Mouse (Mus musculus): ENCODE data around the gene Prkcb. TPM values are rescaled to one million over a fixed set of nuclear protein-coding genes. Genes with fewer than 3 reads are reported as not detected.

Gene Prkcb
- polyA plus RNA-seq, 1 experiment from 2014 or later: 8.8 TPM

- H3K4me2 ChIP-seq (ENCODE audit: low read depth, low read length): no peak overlapping the region
- no peak overlapping the region for H3K9ac ChIP-seq (ENCODE audit: low read depth, low read length)
- no peaks in the 10 kb centered on the region for H3K27me3 ChIP-seq (replicated peaks; ENCODE audit: control insufficient read depth, insufficient read depth, low read length)
- H3K36me3 ChIP-seq (ENCODE audit: control insufficient read depth, insufficient read depth, low read length): no peaks in the 10 kb centered on the region
- WGBS: 48% methylated on average over 7 of the region's 7 CpGs
- H3K27ac ChIP-seq (replicated peaks; ENCODE audit: low read depth, low read length): no peak overlapping the region
- H3K4me1 ChIP-seq (ENCODE audit: control insufficient read depth, insufficient read depth, low read length): no peaks in the 10 kb centered on the region
- no peak for ATAC-seq (ENCODE audit: low read depth)
- no peaks in the 10 kb centered on the region for H3K9me3 ChIP-seq (ENCODE audit: control insufficient read depth, low read length)
- no peak for DNase-seq (ENCODE audit: low spot score)
- no peak overlapping the region for H3K4me3 ChIP-seq (ENCODE audit: low read depth, low read length)
These were observed 221.4 kb downstream of the Prkcb start for GRCm38 (mm10) chr7:122509903-122510302.

GRCm38 (mm10) chr7:122512430-122512966 is 223.9 kb downstream of the Prkcb start:
- Histone ChIP-seq H3K4me1 (ENCODE audit: control insufficient read depth, insufficient read depth, low read length) (no peaks in the 10 kb centered on the region), H3K36me3 (ENCODE audit: control insufficient read depth, insufficient read depth, low read length) (no peaks in the 10 kb centered on the region), H3K9ac (ENCODE audit: low read depth, low read length) (no peak overlapping the region), H3K4me3 (ENCODE audit: low read depth, low read length) (no peak overlapping the region), H3K9me3 (ENCODE audit: control insufficient read depth, low read length) (no peaks in the 10 kb centered on the region), H3K27ac (replicated peaks; ENCODE audit: low read depth, low read length) (no peak overlapping the region), H3K4me2 (ENCODE audit: low read depth, low read length) (no peak overlapping the region), H3K27me3 (replicated peaks; ENCODE audit: control insufficient read depth, insufficient read depth, low read length) (no peaks in the 10 kb centered on the region)
- 66% methylated on average over 13 of the region's 13 CpGs for WGBS
- DNase-seq (ENCODE audit: low spot score): peak; percentile 77
- 0 out of 2 replicates have a peak, but pooled peaks have one; percentile 26 for ATAC-seq (ENCODE audit: low read depth)

GRCm38 (mm10) chr7:122520850-122521638 is 232.5 kb downstream of the Prkcb start:
- DNase-seq (ENCODE audit: low spot score): no peak
- Histone ChIP-seq H3K9me3 (ENCODE audit: control insufficient read depth, low read length) (no peaks in the 10 kb centered on the region), H3K27ac (replicated peaks; ENCODE audit: low read depth, low read length) (no peak overlapping the region), H3K4me3 (ENCODE audit: low read depth, low read length) (no peak overlapping the region), H3K4me2 (ENCODE audit: low read depth, low read length) (no peak overlapping the region), H3K9ac (ENCODE audit: low read depth, low read length) (no peak overlapping the region), H3K27me3 (replicated peaks; ENCODE audit: control insufficient read depth, insufficient read depth, low read length) (no peaks in the 10 kb centered on the region), H3K36me3 (ENCODE audit: control insufficient read depth, insufficient read depth, low read length) (no peaks in the 10 kb centered on the region), H3K4me1 (ENCODE audit: control insufficient read depth, insufficient read depth, low read length) (no peaks in the 10 kb centered on the region)
- WGBS: 48% methylated on average over 7 of the region's 7 CpGs
- ATAC-seq (ENCODE audit: low read depth): no peak

- no peaks in the 10 kb centered on the region for H3K27me3 ChIP-seq (replicated peaks; ENCODE audit: control insufficient read depth, insufficient read depth, low read length)
- H3K9ac ChIP-seq (ENCODE audit: low read depth, low read length): no peak overlapping the region
- 84% methylated on average over 11 of the region's 11 CpGs for WGBS
- no peak overlapping the region for H3K4me3 ChIP-seq (ENCODE audit: low read depth, low read length)
- H3K27ac ChIP-seq (replicated peaks; ENCODE audit: low read depth, low read length): no peak overlapping the region
- no peaks in the 10 kb centered on the region for H3K9me3 ChIP-seq (ENCODE audit: control insufficient read depth, low read length)
- no peak for ATAC-seq (ENCODE audit: low read depth)
- DNase-seq (ENCODE audit: low spot score): no peak
- H3K4me2 ChIP-seq (ENCODE audit: low read depth, low read length): no peak overlapping the region
- no peaks in the 10 kb centered on the region for H3K36me3 ChIP-seq (ENCODE audit: control insufficient read depth, insufficient read depth, low read length)
- no peaks in the 10 kb centered on the region for H3K4me1 ChIP-seq (ENCODE audit: control insufficient read depth, insufficient read depth, low read length)
These were observed 239.7 kb downstream of the Prkcb start for GRCm38 (mm10) chr7:122528201-122528600.

GRCm38 (mm10) chr7:122528646-122529045 is 240.1 kb downstream of the Prkcb start:
- no peak overlapping the region for H3K27ac ChIP-seq (replicated peaks; ENCODE audit: low read depth, low read length)
- ATAC-seq (ENCODE audit: low read depth): no peak
- WGBS: 90% methylated on average over 5 of the region's 5 CpGs

GRCm38 (mm10) chr7:122533566-122534360 is 245.2 kb downstream of the Prkcb start:
- no peaks in the 10 kb centered on the region for H3K9me3 ChIP-seq (ENCODE audit: control insufficient read depth, low read length)
- WGBS: 83% methylated on average over 9 of the region's 9 CpGs
- no peak overlapping the region for H3K4me3 ChIP-seq (ENCODE audit: low read depth, low read length)
- ATAC-seq (ENCODE audit: low read depth) (no peak), DNase-seq (ENCODE audit: low spot score) (no peak)
- H3K27me3 ChIP-seq (replicated peaks; ENCODE audit: control insufficient read depth, insufficient read depth, low read length): no peaks in the 10 kb centered on the region
- no peak overlapping the region for H3K4me2 ChIP-seq (ENCODE audit: low read depth, low read length)
- no peaks in the 10 kb centered on the region for H3K36me3 ChIP-seq (ENCODE audit: control insufficient read depth, insufficient read depth, low read length)
- H3K27ac ChIP-seq (replicated peaks; ENCODE audit: low read depth, low read length): no peak overlapping the region
- no peaks in the 10 kb centered on the region for H3K4me1 ChIP-seq (ENCODE audit: control insufficient read depth, insufficient read depth, low read length)
- no peak overlapping the region for H3K9ac ChIP-seq (ENCODE audit: low read depth, low read length)

More at GRCm38 (mm10) chr7:122528646-122529045, 240.1 kb downstream of the Prkcb start:
- Histone ChIP-seq H3K36me3 (ENCODE audit: control insufficient read depth, insufficient read depth, low read length) (no peaks in the 10 kb centered on the region), H3K27me3 (replicated peaks; ENCODE audit: control insufficient read depth, insufficient read depth, low read length) (no peaks in the 10 kb centered on the region), H3K4me3 (ENCODE audit: low read depth, low read length) (no peak overlapping the region), H3K4me2 (ENCODE audit: low read depth, low read length) (no peak overlapping the region), H3K9ac (ENCODE audit: low read depth, low read length) (no peak overlapping the region), H3K9me3 (ENCODE audit: control insufficient read depth, low read length) (no peaks in the 10 kb centered on the region), H3K4me1 (ENCODE audit: control insufficient read depth, insufficient read depth, low read length) (no peaks in the 10 kb centered on the region)
- DNase-seq (ENCODE audit: low spot score): no peak

- H3K27ac ChIP-seq (replicated peaks; ENCODE audit: low read depth, low read length): no peak overlapping the region
- H3K36me3 ChIP-seq (ENCODE audit: control insufficient read depth, insufficient read depth, low read length): no peaks in the 10 kb centered on the region
- no peak for DNase-seq (ENCODE audit: low spot score)
- ATAC-seq (ENCODE audit: low read depth): no peak
- H3K4me2 ChIP-seq (ENCODE audit: low read depth, low read length): no peak overlapping the region
- H3K9me3 ChIP-seq (ENCODE audit: control insufficient read depth, low read length): no peaks in the 10 kb centered on the region
- no peaks in the 10 kb centered on the region for H3K4me1 ChIP-seq (ENCODE audit: control insufficient read depth, insufficient read depth, low read length)
- H3K27me3 ChIP-seq (replicated peaks; ENCODE audit: control insufficient read depth, insufficient read depth, low read length): no peaks in the 10 kb centered on the region
- 85% methylated on average over 3 of the region's 3 CpGs for WGBS
- H3K9ac ChIP-seq (ENCODE audit: low read depth, low read length): no peak overlapping the region
- no peak overlapping the region for H3K4me3 ChIP-seq (ENCODE audit: low read depth, low read length)
These were observed 256.1 kb downstream of the Prkcb start for GRCm38 (mm10) chr7:122544616-122545015.

GRCm38 (mm10) chr7:122556575-122557140 is 268.1 kb downstream of the Prkcb start:
- H3K9me3 ChIP-seq (ENCODE audit: control insufficient read depth, low read length): no peaks in the 10 kb centered on the region
- WGBS: 43% methylated on average over 6 of the region's 6 CpGs
- no peak overlapping the region for H3K4me2 ChIP-seq (ENCODE audit: low read depth, low read length)
- no peak for ATAC-seq (ENCODE audit: low read depth)
- no peaks in the 10 kb centered on the region for H3K27me3 ChIP-seq (replicated peaks; ENCODE audit: control insufficient read depth, insufficient read depth, low read length)
- H3K27ac ChIP-seq (replicated peaks; ENCODE audit: low read depth, low read length): no peak overlapping the region
- H3K4me3 ChIP-seq (ENCODE audit: low read depth, low read length): no peak overlapping the region
- no peak overlapping the region for H3K9ac ChIP-seq (ENCODE audit: low read depth, low read length)
- DNase-seq (ENCODE audit: low spot score): no peak
- H3K36me3 ChIP-seq (ENCODE audit: control insufficient read depth, insufficient read depth, low read length): no peaks in the 10 kb centered on the region
- H3K4me1 ChIP-seq (ENCODE audit: control insufficient read depth, insufficient read depth, low read length): peaks cover 4% of the 10 kb centered on the region; the same call in 1 of the 2 replicates
